Mouse (Mus musculus): ENCODE results near the gene Gstp1.
A peak's percentile ranks its signal among the peaks of the same experiment; 100 is the strongest.

The Gstp1 gene

GRCm38 (mm10) chr19:4000949-4001525 is 36.7 kb downstream of the Gstp1 start:
- DNase-seq (ENCODE audit: low read depth, low spot score) = no peak

DNA sequence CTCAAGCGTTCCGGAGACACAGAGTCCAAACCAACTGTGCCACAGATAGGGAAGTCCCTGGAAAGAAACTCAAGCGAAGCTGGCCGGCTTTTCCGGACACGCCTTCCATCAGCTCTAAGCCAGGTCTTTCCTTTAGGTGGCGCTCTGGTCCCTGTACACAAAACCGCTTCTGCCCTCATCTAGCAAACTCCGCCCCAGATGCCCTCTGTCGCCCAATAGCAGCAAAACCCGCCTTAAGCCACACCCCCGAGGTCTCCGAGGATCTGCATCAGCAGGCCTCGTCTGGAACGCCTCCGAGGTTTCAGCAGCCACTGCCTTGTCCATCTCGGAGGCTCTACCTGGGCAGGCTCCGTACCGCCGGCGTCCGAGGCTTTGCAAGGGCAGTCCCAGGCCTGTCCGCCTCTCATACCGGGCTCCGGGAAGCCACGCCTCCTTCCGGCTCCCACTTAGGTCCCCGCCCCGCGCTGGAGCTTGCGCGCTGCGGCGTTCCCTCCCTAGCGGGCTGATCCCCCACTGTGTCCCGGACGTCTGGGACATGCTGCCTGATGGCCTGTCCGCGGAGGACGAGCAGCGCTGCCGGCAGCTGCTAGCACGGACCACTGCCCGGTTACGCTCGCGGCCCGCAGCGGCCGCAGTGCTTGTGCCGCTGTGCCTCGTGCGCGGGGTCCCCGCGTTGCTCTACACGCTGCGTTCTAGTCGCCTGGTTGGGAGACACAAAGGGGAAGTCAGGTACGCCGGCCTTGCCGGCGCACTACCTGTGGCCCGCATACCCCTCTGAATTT is 37.5 kb downstream of the Gstp1 start, which contains the start of the genes Nudt8 and Gm49405:
TSS of gene Nudt8 (plus strand) at position 462 of the 782 bp plus-strand sequence.
TSS of gene Gm49405 (plus strand) at position 508 of the 782 bp plus-strand sequence.
- DNase-seq (ENCODE audit: low read depth, low spot score) = peak; percentile 90

- no peak for DNase-seq (ENCODE audit: low read depth, low spot score)
These were observed 38.6 kb downstream of the Gstp1 start for GRCm38 (mm10) chr19:3999121-3999730.

- no peak for DNase-seq (ENCODE audit: low read depth, low spot score)
These were observed 39.5 kb downstream of the Gstp1 start for GRCm38 (mm10) chr19:3998335-3998734.

DNA sequence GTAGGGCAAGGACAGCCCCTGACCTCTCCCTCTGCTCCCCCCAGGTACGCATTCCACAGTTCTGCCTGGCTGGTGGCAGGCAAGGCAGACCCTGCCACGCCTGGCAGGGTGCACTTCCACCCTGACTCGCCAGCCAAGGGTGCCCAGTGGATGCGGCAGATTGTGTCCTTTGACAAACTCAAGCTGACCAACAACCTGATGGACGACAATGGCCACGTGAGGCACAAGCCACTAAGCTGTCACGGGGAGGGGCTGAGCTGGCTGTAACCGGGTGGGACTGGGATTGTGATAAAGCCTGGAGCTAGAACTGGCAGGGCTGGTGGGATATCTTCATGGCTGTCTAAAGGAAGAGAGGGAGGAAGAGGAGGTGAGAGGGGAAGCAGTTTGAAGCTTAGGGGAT is 40.6 kb downstream of the Gstp1 start:
- no peak for DNase-seq (ENCODE audit: low read depth, low spot score)

DNA sequence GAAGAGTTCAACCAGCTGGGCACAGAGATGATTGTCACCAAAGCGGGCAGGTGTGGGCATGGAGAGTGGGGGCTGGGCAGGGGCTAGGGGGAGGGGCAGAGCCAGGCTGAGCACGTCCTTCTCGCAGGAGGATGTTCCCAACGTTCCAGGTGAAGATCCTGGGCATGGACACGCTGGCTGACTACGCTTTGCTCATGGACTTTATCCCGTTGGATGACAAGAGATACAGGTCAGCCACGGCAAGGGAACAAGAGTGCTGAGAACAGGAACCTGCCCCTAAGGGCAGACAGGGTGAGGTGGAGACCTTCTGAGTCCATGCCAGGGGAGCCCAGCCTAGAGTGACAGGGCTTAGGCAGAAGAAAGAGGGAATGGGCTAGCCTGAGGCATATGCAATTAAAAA is 41.0 kb downstream of the Gstp1 start:
- DNase-seq (ENCODE audit: low read depth, low spot score) = no peak

DNA sequence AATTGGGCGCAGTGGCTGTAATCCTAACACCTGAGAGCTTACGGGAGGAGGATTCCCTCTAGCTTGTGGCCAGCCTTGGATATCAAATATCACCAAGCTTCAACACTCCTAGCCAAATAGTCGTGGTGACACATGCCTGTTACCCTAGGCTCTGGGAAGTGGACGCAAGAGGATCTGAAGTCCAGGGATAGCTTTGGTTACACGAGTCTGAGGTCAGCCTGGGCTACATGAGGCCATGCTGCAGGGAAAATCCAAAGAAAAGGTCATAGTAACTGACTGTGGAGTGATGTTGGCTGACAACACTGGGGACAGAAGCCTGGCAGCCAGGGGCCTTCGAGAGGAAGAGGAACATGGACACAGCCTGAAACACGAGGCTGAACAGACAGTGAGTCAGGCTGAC is 41.7 kb downstream of the Gstp1 start:
- DNase-seq (ENCODE audit: low read depth, low spot score) = no peak

DNA sequence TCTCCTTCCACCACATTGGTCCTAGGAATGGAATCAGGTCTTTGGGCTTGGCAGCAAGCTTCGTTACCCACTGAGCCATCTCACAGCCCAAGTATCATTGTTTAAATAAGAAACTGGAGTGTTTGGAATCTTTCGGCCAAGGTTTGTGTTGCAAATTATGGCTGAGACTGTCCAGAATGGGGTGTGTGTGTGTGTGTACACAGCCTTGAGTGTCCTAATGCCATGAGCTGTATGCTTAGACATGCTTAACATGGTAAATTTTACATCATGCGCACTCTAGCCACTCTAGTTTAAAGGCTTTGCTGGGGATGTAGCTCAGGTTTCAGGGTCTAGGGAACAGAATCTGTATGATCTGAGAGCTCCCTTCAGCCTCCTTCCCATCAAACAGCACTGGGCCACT is 42.3 kb downstream of the Gstp1 start:
- no peak for DNase-seq (ENCODE audit: low read depth, low spot score)

DNA sequence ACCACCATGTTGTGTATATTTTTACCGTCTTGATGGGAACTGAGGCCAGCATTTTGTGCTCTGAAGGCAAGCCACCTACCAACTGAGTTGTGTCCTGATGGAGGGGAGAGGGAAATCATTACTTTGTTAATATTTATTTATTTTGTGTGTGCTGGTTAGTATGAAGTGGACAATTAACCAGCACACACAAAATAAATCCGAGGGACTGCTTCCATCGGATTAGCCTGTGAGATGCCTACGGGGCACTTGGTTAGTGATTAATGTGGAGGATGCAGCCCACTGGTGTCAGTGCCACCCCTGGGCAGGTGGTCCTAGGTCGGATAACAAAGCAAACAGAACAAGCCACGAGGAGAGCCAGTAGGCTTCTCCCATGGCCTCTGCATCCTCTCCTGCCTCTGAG is 42.9 kb downstream of the Gstp1 start:
- no peak for DNase-seq (ENCODE audit: low read depth, low spot score)

DNA sequence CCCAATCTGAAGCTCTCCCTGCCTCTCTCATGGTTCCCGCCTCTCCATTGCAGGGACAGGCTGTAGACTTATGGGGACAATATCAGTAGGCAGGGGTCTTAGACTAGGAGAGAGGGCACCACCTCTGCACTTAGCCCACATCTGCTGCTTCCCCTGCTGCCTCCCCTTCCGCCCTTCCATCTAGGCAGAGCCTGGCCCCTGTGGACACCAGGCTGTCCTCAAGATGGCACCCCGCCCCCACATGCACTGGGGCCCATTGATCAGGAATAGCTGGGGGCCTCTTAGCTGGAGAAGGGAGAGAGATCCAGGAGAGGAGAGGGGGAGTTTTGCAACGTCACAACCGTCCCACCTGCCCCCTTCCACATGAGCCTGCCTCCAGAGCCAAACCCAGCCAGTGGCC is 45.4 kb downstream of the Gstp1 start, which contains the start of gene Tbx10:
TSS of gene Tbx10 (plus strand) at position 337 of the 400 bp plus-strand sequence.
- DNase-seq (ENCODE audit: low read depth, low spot score) = no peak

- DNase-seq (ENCODE audit: low read depth, low spot score) = no peak
These were observed 45.8 kb downstream of the Gstp1 start for GRCm38 (mm10) chr19:3991966-3992365.

DNA sequence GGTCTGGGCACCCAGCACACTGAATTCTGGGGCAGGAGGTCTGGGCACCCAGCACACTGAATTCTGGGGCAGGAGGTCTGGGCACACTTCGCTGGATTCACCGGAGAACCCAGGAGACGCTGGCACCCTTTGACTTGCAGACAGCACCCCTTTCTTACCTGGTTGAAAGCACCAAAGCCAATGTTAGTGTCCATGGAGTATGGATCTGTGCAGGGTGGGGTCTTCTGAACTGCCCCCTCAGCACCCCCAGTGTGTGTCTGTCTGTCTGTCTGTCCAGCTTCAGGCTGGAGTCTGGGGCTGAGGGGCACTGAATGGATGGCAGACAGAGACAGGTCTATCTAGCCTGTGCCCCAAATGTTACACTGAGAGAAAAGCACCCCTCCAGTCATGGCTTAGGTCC is 46.2 kb downstream of the Gstp1 start:
- no peak for DNase-seq (ENCODE audit: low read depth, low spot score)

DNA sequence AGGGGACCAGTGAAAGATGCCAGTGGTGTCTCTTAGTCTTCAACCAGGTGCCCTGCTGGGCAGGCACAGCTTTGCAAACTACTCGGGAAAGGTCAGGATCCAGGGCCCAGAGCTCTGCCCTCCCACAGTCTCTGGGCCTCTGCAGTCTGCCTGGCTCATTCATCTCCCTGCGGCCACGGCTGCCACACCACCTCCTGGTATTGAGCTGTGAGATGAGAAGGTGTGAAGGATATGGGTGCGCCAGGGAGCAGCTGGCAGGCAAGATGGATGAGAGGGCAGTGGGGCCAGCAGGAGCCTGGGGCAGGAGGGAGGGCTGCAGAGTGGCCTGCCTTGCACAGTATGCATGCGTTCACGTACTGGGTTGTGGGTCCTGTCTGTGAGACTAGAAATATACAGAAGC is 47.0 kb downstream of the Gstp1 start:
- DNase-seq (ENCODE audit: low read depth, low spot score) = no peak

DNA sequence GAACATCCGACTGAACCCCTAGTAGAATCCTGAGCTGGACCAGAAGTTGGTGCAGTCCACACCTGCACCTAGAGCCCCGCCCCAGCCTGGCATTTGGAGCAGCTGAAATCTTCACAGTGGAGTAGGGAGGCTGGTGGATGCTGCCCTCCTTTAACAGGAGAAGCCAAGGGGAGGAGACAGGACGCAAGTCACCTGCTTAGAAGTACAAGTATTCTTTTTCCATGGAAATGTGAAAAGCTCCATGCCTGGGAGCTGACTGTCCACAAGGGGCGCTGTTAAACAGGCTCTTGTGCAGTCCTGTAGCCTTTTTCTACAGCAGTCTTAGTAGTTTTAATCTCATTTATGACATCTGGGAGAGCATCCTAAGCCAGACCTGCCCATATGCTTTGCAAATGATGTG is 49.0 kb downstream of the Gstp1 start:
- DNase-seq (ENCODE audit: low read depth, low spot score) = no peak

- no peak for DNase-seq (ENCODE audit: low read depth, low spot score)
These were observed 49.7 kb downstream of the Gstp1 start for GRCm38 (mm10) chr19:3988066-3988465.

- DNase-seq (ENCODE audit: low read depth, low spot score) = no peak
These were observed 51.5 kb downstream of the Gstp1 start, which contains the start of gene Acy3 for GRCm38 (mm10) chr19:3986334-3986733. Gene Acy3 (plus strand): TSS chr19:3986570.

Data from retina, adult 2 months (tissue).